Mouse (Mus musculus): ENCODE measurements around the gene Adam10. TPM values are rescaled to one million over a fixed set of nuclear protein-coding genes. Genes with fewer than 3 reads are reported as not detected.

The Adam10 gene
- 10 to 100 TPM; 54.1 to 59.2 TPM for total RNA-seq (2021)
- long read RNA-seq, experiment 1, full-length matches to known transcripts = 6 of 13 reads
- long read RNA-seq, experiment 1, partial matches to known transcripts = 5 of 13 reads
- long read RNA-seq, experiment 1, other reads (novel, unspliced or antisense) = 2 of 13 reads
- long read RNA-seq, experiment 2, full-length matches to known transcripts = 11 of 15 reads
- long read RNA-seq, experiment 2, partial matches to known transcripts = 2 of 15 reads
- long read RNA-seq, experiment 2, other reads (novel, unspliced or antisense) = 2 of 15 reads

DNA sequence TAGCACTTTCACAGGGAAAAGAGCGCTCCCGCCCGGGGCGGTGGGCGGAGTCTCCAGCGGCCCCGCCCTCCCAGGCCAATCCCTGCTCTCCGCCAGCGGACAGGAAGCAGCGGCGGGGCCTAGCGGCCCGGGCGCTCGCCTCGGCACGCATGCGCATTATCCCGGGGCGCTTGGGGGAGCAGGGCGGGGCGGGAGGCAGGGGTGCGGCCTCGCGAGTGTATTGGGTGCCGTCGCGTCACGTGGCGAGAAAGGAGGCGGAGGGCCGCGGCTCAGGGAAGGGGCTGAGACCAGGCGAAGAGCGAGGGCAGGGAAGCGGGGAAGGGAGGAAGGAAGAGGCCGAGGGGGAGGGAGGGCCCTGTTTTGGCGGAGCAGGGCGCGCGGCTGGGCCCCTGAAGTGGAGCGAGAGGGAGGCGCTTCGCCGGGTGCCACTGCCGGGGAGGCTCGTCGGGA lies at the start of gene Adam10:
Adam10 (plus strand) TSS at position 316 of the 450 bp plus-strand sequence.
- DNase-seq = peak; percentile 100

- DNase-seq = no peak
Measured at GRCm38 (mm10) chr9:70629711-70630110, 49.1 kb upstream of the Adam10 start.

GRCm38 (mm10) chr9:70631665-70632064 lies 47.1 kb upstream of the Adam10 start:
- DNase-seq = no peak

- DNase-seq = no peak
Measured at GRCm38 (mm10) chr9:70636748-70637147, 42.0 kb upstream of the Adam10 start.

DNA sequence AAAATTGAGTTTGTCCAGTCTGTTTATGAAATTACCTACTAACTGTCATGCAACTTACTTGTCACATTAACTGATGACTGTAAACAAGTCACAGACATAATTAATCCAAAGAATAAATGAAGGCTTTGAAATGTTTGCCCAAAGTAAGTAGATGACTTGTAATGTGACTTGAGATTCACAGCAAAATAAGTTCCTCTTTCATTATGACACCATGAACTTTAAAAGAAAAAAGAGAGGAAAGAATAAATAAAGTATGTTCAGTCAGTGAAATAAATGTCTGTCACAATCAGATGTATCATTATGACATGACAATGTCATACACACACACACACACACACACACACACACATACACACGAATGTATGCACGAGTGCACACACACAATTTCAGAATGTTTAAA lies 28.5 kb upstream of the Adam10 start:
- DNase-seq = no peak

DNA sequence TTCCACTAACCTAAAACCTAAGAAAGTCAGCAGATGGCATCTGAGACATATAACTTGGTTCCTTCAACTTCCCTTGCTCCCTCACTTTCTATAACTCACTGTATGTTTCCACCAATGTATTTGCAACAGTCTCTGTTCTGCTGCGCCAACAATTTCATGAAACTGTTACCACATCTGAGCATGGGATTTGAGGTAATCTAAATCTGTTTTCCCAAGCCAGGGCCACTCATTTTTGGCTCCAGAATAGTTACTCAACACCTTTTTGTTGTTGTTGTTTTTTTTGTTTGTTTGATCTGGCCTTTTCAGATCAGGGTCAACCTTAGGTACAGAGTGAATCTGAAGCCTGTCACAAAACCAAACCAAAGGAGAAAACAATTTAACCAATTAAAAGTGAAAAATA lies 27.8 kb upstream of the Adam10 start:
- DNase-seq = no peak

GRCm38 (mm10) chr9:70652221-70652620 lies 26.6 kb upstream of the Adam10 start:
- DNase-seq = no peak

- no peak for DNase-seq
Measured at GRCm38 (mm10) chr9:70653875-70654274, 24.9 kb upstream of the Adam10 start.

GRCm38 (mm10) chr9:70654496-70654895 lies 24.3 kb upstream of the Adam10 start:
- DNase-seq = no peak

GRCm38 (mm10) chr9:70655764-70656129 lies 23.1 kb upstream of the Adam10 start:
- DNase-seq = no peak

GRCm38 (mm10) chr9:70656130-70657007 lies 22.4 kb upstream of the Adam10 start, which contains the start of gene Gm10642:
TSS of gene Gm10642 (plus strand) at chr9:70656251.
- DNase-seq = peak; percentile 52

GRCm38 (mm10) chr9:70657013-70657967 lies 21.5 kb upstream of the Adam10 start, which contains the start of gene Mindy2:
TSS of gene Mindy2 (minus strand) at chr9:70657174.
- peak; percentile 99 for DNase-seq

DNA sequence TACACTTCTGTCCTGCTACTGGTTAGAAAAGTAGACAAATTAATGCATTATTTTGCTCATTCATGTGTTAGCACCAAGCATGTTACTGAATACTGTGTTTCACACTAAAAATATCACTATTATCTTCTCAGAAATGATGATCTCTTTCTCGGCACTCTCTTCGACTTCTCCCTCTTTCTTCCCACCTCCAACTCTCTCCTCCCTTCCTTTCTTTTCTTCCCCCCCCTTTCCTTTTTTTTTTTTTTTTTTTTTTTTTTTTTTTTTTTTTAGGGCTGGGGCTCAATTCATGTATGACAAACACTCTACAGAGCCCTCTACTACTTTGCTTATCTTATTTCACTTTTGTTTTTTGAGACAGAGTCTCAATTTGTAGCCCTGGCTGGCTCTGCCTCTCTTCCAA lies 20.5 kb upstream of the Adam10 start:
- no peak for DNase-seq

- DNase-seq = no peak
Measured at GRCm38 (mm10) chr9:70664847-70665246, 13.9 kb upstream of the Adam10 start.

- no peak for DNase-seq
Measured at GRCm38 (mm10) chr9:70665372-70666145, 13.2 kb upstream of the Adam10 start.

- DNase-seq = no peak
Measured at GRCm38 (mm10) chr9:70666811-70667210, 12.0 kb upstream of the Adam10 start.

- DNase-seq = no peak
Measured at GRCm38 (mm10) chr9:70668048-70668447, 10.7 kb upstream of the Adam10 start.

GRCm38 (mm10) chr9:70669197-70669596 lies 9.6 kb upstream of the Adam10 start:
- no peak for DNase-seq

- DNase-seq = no peak
Measured at GRCm38 (mm10) chr9:70670381-70670780, 8.4 kb upstream of the Adam10 start.

GRCm38 (mm10) chr9:70671278-70671677 lies 7.5 kb upstream of the Adam10 start:
- no peak for DNase-seq

Data from adrenal gland, postnatal 10 days (tissue).